Mouse (Mus musculus): ENCODE measurements around the gene Mdh2.

DNA sequence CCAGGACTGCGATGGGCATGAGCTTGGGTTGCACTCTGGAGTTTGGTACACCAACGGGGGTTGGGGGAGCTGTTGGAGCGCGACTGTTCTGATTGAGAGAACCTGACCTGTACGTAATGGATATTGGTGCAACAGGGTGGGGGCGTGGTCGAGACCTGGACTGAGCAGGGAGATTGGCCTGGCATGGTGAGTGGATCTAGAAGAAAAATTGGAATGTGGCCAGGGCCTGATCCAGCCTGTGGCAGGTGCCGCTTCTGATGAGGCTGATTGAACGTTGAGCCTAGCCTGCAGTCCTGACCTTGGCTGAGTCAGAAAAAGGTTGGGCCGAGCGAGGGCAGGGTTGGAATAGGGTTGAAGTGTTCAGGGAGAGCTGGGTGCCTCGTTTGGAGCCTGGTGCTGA lies 57.7 kb downstream of the Mdh2 start:
- TF ChIP-seq CTCF (IDR thresholded peaks at IDR 0.05; ENCODE audit: low read depth) = no peak
- no peak for TF ChIP-seq EP300 (optimal IDR thresholded peaks at IDR 0.05)

Data from stomach, postnatal 0 days (tissue).